In the genomic region with DNA sequence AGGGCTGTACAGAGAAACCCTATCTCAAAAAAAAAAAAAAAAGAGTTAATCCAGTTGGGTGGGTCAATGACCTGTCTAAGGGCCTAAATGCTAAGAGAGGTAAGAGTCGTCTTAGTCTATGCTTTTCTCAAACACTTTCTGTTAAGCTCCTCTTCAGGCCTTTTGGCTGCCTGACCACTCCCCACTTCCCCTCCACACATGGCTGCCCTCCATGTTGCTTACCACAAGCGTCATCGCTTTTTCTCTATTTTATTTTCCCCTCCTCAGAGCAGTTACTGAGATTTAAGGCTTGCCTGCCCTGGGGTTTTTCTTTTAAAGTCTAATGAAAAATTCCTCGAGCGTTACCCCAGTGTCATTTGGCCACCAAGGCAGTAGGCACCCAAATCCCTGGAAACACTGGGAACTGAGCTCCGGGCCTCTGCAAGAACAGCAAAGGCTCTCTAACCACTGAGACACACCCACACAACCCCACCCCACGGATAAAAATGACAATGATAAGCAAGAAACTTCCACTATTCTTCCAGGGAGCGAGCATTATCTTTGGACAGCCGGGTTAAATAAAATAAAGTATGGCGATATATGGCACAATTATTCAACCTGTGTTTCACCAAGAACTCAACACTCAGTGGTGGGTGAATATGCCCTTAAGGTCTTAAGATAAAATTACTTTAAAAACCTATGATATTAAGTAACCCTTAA, we compare ENCODE assay signal across 17 mouse cellular contexts. TPM values are rescaled to one million over a fixed set of nuclear protein-coding genes. Genes with fewer than 3 reads are reported as not detected.
DNase-seq lines count a peak whose midpoint lies in the region; ATAC-seq and TF ChIP-seq lines count a peak whose summit lies in the region.
"Had no signal": no experiment of that assay in that cellular context is flagged by ENCODE, and none has a peak within 500 bp of the region (broad histone marks: within the 10 kb centered on the region; RNA-seq: fewer than 3 reads in every experiment).

No protein-coding gene starts in this region.

- no peak for TF ChIP-seq EP300 in CH12.LX (IDR thresholded peaks at IDR 0.05; ENCODE audit: low read length)

- no peak overlapping the region for H3K9ac ChIP-seq in hindbrain, embryonic 15.5 days
- H3K9ac ChIP-seq in CH12.LX (ENCODE audit: insufficient read depth, low read depth): peak overlapping the region; percentile 18; the same call in 1 of the 2 replicates
- no peak overlapping the region for H3K9ac ChIP-seq in liver, embryonic 16.5 days (ENCODE audit: low read depth, low read length)
- no peak overlapping the region for H3K9ac ChIP-seq in forebrain, embryonic 16.5 days (replicated peaks; ENCODE audit: low read depth, low read length)

- dilution Hi-C loops in CH12.LX (cut with MboI; ENCODE audit: extremely low pct_ligation_motif_present, extremely low pct_unique_long_range_greater_than_20kb, low sequenced_read_pairs): no loop called here

- TF ChIP-seq RAD21 in CH12.LX (IDR thresholded peaks at IDR 0.05; ENCODE audit: low read depth, low read length): no peak

- in situ Hi-C loops in CH12.LX (cut with MboI; ENCODE audit: low pct_ligation_motif_present, low pct_unique_long_range_greater_than_20kb, low sequenced_read_pairs): loop anchor here (10.0 kb wide), 1 partner anchor 391 kb away; no protein-coding TSS in a partner anchor

- H3K27ac ChIP-seq in hindbrain, embryonic 15.5 days (replicated peaks): no peak overlapping the region
- no peak overlapping the region for H3K27ac ChIP-seq in hindbrain, embryonic 10.5 days
- no peak overlapping the region for H3K27ac ChIP-seq in CH12.LX (ENCODE audit: insufficient read depth, low read depth)
- no peak overlapping the region for H3K27ac ChIP-seq in liver, embryonic 16.5 days (ENCODE audit: low read length)
- no peak overlapping the region for H3K27ac ChIP-seq in forebrain, embryonic 16.5 days (ENCODE audit: low read length)
- H3K27ac ChIP-seq: heart, embryonic 15.5 days; kidney, embryonic 15.5 days had no signal

- no peaks in the 10 kb centered on the region for H3K9me3 ChIP-seq in hindbrain, embryonic 15.5 days
- H3K9me3 ChIP-seq in hindbrain, embryonic 10.5 days: no peaks in the 10 kb centered on the region
- H3K9me3 ChIP-seq in CH12.LX (replicated peaks; ENCODE audit: low read length): no peaks in the 10 kb centered on the region
- no peaks in the 10 kb centered on the region for H3K9me3 ChIP-seq in liver, embryonic 16.5 days (replicated peaks; ENCODE audit: control insufficient read depth, low read length)
- no peaks in the 10 kb centered on the region for H3K9me3 ChIP-seq in forebrain, embryonic 16.5 days (ENCODE audit: control insufficient read depth, low read length)
- H3K9me3 ChIP-seq: heart, embryonic 15.5 days; kidney, embryonic 15.5 days had no signal

- H3K79me2 ChIP-seq in CH12.LX (replicated peaks; ENCODE audit: control insufficient read depth, extremely low read depth, insufficient read depth, poor library complexity, severe bottlenecking): peaks cover 28% of the 10 kb centered on the region

- 93% methylated on average over 10 of the region's 10 CpGs for WGBS in hindbrain, embryonic 15.5 days
- WGBS in hindbrain, embryonic 10.5 days: 93% methylated on average over 10 of the region's 10 CpGs
- 54% methylated on average over 10 of the region's 10 CpGs for WGBS in liver, embryonic 16.5 days (ENCODE audit: insufficient replicate concordance)
- 92% methylated on average over 10 of the region's 10 CpGs for WGBS in forebrain, embryonic 16.5 days

- TF ChIP-seq CTCF in CH12.LX (conservative IDR thresholded peaks at IDR 0.05 in 1 of 2, IDR thresholded peaks at IDR 0.05 in 1 of 2; ENCODE audit: low read depth in 2 of 2, low read length in 2 of 2): no peak

- H3K4me3 ChIP-seq in hindbrain, embryonic 15.5 days: no peak overlapping the region
- H3K4me3 ChIP-seq in hindbrain, embryonic 10.5 days: no peak overlapping the region
- H3K4me3 ChIP-seq in CH12.LX (replicated peaks in 1 of 3; ENCODE audit: low read depth in 2 of 3, low read length in 2 of 3, poor library complexity in 1 of 3): peak overlapping the region in 2 of 3 experiments; percentile 32 to 40
- no peak overlapping the region for H3K4me3 ChIP-seq in liver, embryonic 16.5 days (ENCODE audit: low read depth, low read length)
- no peak overlapping the region for H3K4me3 ChIP-seq in forebrain, embryonic 16.5 days (replicated peaks; ENCODE audit: low read length)

- H3K36me3 ChIP-seq in hindbrain, embryonic 15.5 days: peaks cover 21% of the 10 kb centered on the region
- H3K36me3 ChIP-seq in hindbrain, embryonic 10.5 days: peaks cover 39% of the 10 kb centered on the region
- H3K36me3 ChIP-seq in CH12.LX (replicated peaks in 1 of 2; ENCODE audit: control insufficient read depth in 1 of 2, insufficient read depth in 1 of 2, low read length in 1 of 2): peaks cover 28 to 39% of the 10 kb centered on the region in 2 experiments
- peaks cover 17% of the 10 kb centered on the region for H3K36me3 ChIP-seq in liver, embryonic 16.5 days (ENCODE audit: control insufficient read depth, insufficient read depth)
- peaks cover 8% of the 10 kb centered on the region for H3K36me3 ChIP-seq in forebrain, embryonic 16.5 days (ENCODE audit: control insufficient read depth, insufficient read depth)

- DNase-seq in hindbrain, embryonic 10.5 days (ENCODE audit: low spot score): no peak
- peak; percentile 40 to 55 for DNase-seq in B cell, adult 2 months
- peak; percentile 44 for DNase-seq in CH12.LX (ENCODE audit: extremely low read depth)
- DNase-seq in right cerebral cortex, adult 2 months (ENCODE audit: low spot score in 2 of 2): no peak
- DNase-seq: cerebellum, postnatal 14 days; layer of hippocampus, postnatal 36 days; lung, postnatal 14 days; right cerebral cortex, postnatal 25 days had no signal

- H3K27me3 ChIP-seq in hindbrain, embryonic 15.5 days: peaks cover 5% of the 10 kb centered on the region; the same call in 1 of the 2 replicates
- H3K27me3 ChIP-seq in hindbrain, embryonic 10.5 days (ENCODE audit: insufficient read depth, poor library complexity, severe bottlenecking): peaks cover 3% of the 10 kb centered on the region; the same call in 1 of the 2 replicates
- no peaks in the 10 kb centered on the region for H3K27me3 ChIP-seq in CH12.LX (replicated peaks)
- H3K27me3 ChIP-seq in liver, embryonic 16.5 days (ENCODE audit: control insufficient read depth, insufficient read depth, low read depth, low read length): peaks cover 3% of the 10 kb centered on the region; the same call in 1 of the 2 replicates
- H3K27me3 ChIP-seq in forebrain, embryonic 16.5 days (replicated peaks; ENCODE audit: control insufficient read depth, insufficient read depth, low read length): no peaks in the 10 kb centered on the region

- ATAC-seq in hindbrain, embryonic 15.5 days (ENCODE audit: low FRiP score, low read depth): no peak
- ATAC-seq in liver, embryonic 16.5 days (ENCODE audit: low read depth): no peak
- ATAC-seq in forebrain, embryonic 16.5 days: no peak
- ATAC-seq: activated CD4-positive, CD25-positive, alpha-beta regulatory T cell, adult 4 months had no signal

- TF ChIP-seq POLR2A in CH12.LX (IDR thresholded peaks at IDR 0.05; ENCODE audit: low read depth, low read length): no peak

- H3K4me1 ChIP-seq in hindbrain, embryonic 15.5 days (replicated peaks): peaks cover 12% of the 10 kb centered on the region
- peaks cover 6% of the 10 kb centered on the region for H3K4me1 ChIP-seq in hindbrain, embryonic 10.5 days (replicated peaks)
- H3K4me1 ChIP-seq in CH12.LX (ENCODE audit: control insufficient read depth in 1 of 2, insufficient read depth in 2 of 2): peaks cover 0 to 16% of the 10 kb centered on the region in 2 experiments; a peak in 2 of 4 replicates
- H3K4me1 ChIP-seq in liver, embryonic 16.5 days (ENCODE audit: control insufficient read depth, low read depth, low read length): peaks cover 6% of the 10 kb centered on the region
- H3K4me1 ChIP-seq in forebrain, embryonic 16.5 days (replicated peaks; ENCODE audit: control insufficient read depth, insufficient read depth, low read length): peaks cover 9% of the 10 kb centered on the region

- 0 out of 2 replicates have a peak overlapping the region, but pooled peaks have one; percentile 7 for H3K4me2 ChIP-seq in hindbrain, embryonic 15.5 days
- H3K4me2 ChIP-seq in CH12.LX (ENCODE audit: insufficient read depth, low read depth, poor library complexity, severe bottlenecking): peak overlapping the region; percentile 78
- H3K4me2 ChIP-seq in liver, embryonic 16.5 days (ENCODE audit: low read depth, low read length): peak overlapping the region; percentile 13; the same call in 1 of the 2 replicates
- no peak overlapping the region for H3K4me2 ChIP-seq in forebrain, embryonic 16.5 days (ENCODE audit: low read length)

TF ChIP-seq in CH12.LX, 34 proteins besides CTCF, POLR2A, EP300 and RAD21 (continues in another document):
- TF ChIP-seq SMC3 (IDR thresholded peaks at IDR 0.05; ENCODE audit: low read depth, low read length): no peak

RNA-seq across cellular contexts. Expression of gene Uhmk1, which starts 1.9 kb away (rescaled TPM):
- polyA plus RNA-seq in hindbrain, embryonic 15.5 days (2015; fragmentation: Nextera tagmentation; extraction: Ambion mirVana): 9.6 TPM in 2 replicates
- 10.8 and 11.2 TPM in 2 replicates for polyA plus RNA-seq in hindbrain, embryonic 10.5 days (2016; fragmentation: Nextera tagmentation; extraction: Ambion mirVana)
- total RNA-seq in CH12.LX (2012; rRNA removed) (22.7 and 23.8 TPM in 2 replicates), CH12.LX (2014; rRNA removed) (30.7 and 32.5 TPM in 2 replicates)
- 21.5 and 25.0 TPM in 2 replicates for polyA plus RNA-seq in CH12.LX (2012; ENCODE audit: insufficient read length, low read depth)
- 5.5 and 6.0 TPM in 2 replicates for polyA plus RNA-seq in liver, embryonic 16.5 days (2015; fragmentation: Nextera tagmentation; extraction: Ambion mirVana)
- 8.1 and 8.4 TPM in 2 replicates for polyA plus RNA-seq in forebrain, embryonic 16.5 days (2015; fragmentation: Nextera tagmentation; extraction: Ambion mirVana)

RNA-seq across cellular contexts. Expression of gene Sh2d1b2, which starts 19.2 kb away (rescaled TPM):
- polyA plus RNA-seq in hindbrain, embryonic 15.5 days (2015; fragmentation: Nextera tagmentation; extraction: Ambion mirVana): not detected in 2 replicates
- not detected in 2 replicates for polyA plus RNA-seq in hindbrain, embryonic 10.5 days (2016; fragmentation: Nextera tagmentation; extraction: Ambion mirVana)
- total RNA-seq in CH12.LX (2012; rRNA removed) (0.47 TPM in 1 of 2 replicates, not detected in the other), CH12.LX (2014; rRNA removed) (not detected in 2 replicates)
- polyA plus RNA-seq in CH12.LX (2012; ENCODE audit: insufficient read length, low read depth): 1.1 and 1.9 TPM in 2 replicates
- not detected in 2 replicates for polyA plus RNA-seq in liver, embryonic 16.5 days (2015; fragmentation: Nextera tagmentation; extraction: Ambion mirVana)
- polyA plus RNA-seq in forebrain, embryonic 16.5 days (2015; fragmentation: Nextera tagmentation; extraction: Ambion mirVana): 0.08 TPM in 1 of 2 replicates, not detected in the other
- total RNA-seq: adrenal gland, postnatal 4 days; gastrocnemius, adult 8-10 months; layer of hippocampus, postnatal 36 days had no signal
- polyA plus RNA-seq: activated CD4-positive, CD25-positive, alpha-beta regulatory T cell, adult 4 months; heart, embryonic 15.5 days; kidney, embryonic 15.5 days; limb, embryonic 11.5 days had no signal

RNA-seq across cellular contexts. Expression of gene Uap1, which starts 38.6 kb away (rescaled TPM):
- polyA plus RNA-seq in hindbrain, embryonic 15.5 days (2015; fragmentation: Nextera tagmentation; extraction: Ambion mirVana): 61.9 and 62.4 TPM in 2 replicates
- polyA plus RNA-seq in hindbrain, embryonic 10.5 days (2016; fragmentation: Nextera tagmentation; extraction: Ambion mirVana): 54.9 and 58.6 TPM in 2 replicates
- total RNA-seq in CH12.LX (2012; rRNA removed): 32.2 and 32.7 TPM in 2 replicates
- 46.3 and 51.8 TPM in 2 replicates for total RNA-seq in CH12.LX (2014; rRNA removed)
- polyA plus RNA-seq in CH12.LX (2012; ENCODE audit: insufficient read length, low read depth): 34.1 and 39.4 TPM in 2 replicates
- 27.3 and 31.7 TPM in 2 replicates for polyA plus RNA-seq in liver, embryonic 16.5 days (2015; fragmentation: Nextera tagmentation; extraction: Ambion mirVana)
- 56.6 and 57.9 TPM in 2 replicates for polyA plus RNA-seq in forebrain, embryonic 16.5 days (2015; fragmentation: Nextera tagmentation; extraction: Ambion mirVana)

Comparison
In these comparisons a context has a peak if more than half of its experiments do, and no peak if none do; other contexts are left out.
1. H3K4me3 ChIP-seq: peak in CH12.LX (2 of 3); none in hindbrain, embryonic 15.5 days (single experiment), hindbrain, embryonic 10.5 days (single experiment), liver, embryonic 16.5 days (single experiment) and forebrain, embryonic 16.5 days (single experiment).
2. DNase-seq: peak in B cell, adult 2 months (2 of 2) and CH12.LX (single experiment); none in hindbrain, embryonic 10.5 days (single experiment) and right cerebral cortex, adult 2 months (0 of 2).